Mouse (Mus musculus) liver, adult 2 months (tissue): ENCODE results near the gene Kpnb1.

Source experiments
- CTCF ChIP-seq: fragments of 200-500 bp; IDR thresholded peaks from 2 replicates; pipeline ENCODE4 v1.5.1; 2011; ENCODE audit warnings: low read depth, low read length, control low read depth
- POLR2A ChIP-seq: fragments of 200-500 bp; IDR thresholded peaks from 2 replicates; pipeline ENCODE4 v1.6.1; 2011; ENCODE audit warnings: low read length, control low read depth; ENCODE audit not compliant: insufficient read depth; ENCODE audit errors: extremely low read depth

- no peak for TF ChIP-seq CTCF
- no peak for TF ChIP-seq POLR2A
Observed at GRCm38 (mm10) chr11:97147333-97147732, 40.3 kb downstream of the Kpnb1 start.
